Mouse (Mus musculus) stomach, postnatal 0 days (tissue): Measurements from ENCODE around the gene Slc22a7. TPM values are rescaled to one million over a fixed set of nuclear protein-coding genes. Genes with fewer than 3 reads are reported as not detected.

Experiments
- ATAC-seq: fragments of 200-750 bp; cut with Nextera tagmentation; 2 replicates; pipeline ENCODE4 v1.8.0; 2017; ENCODE audit not compliant: low FRiP score, low TSS enrichment
- DNase-seq: peaks from one replicate; pipeline ENCODE4 v3.0.0-alpha.2; 2016; ENCODE audit warnings: low spot score
- H3K27ac ChIP-seq: fragments of 300-500 bp; sonication (generic); replicated peaks from 2 replicates; pipeline ENCODE4 v1.5.1; 2014; ENCODE audit warnings: mild to moderate bottlenecking, control low read depth
- H3K27me3 ChIP-seq: fragments of 300-500 bp; sonication (generic); 2 replicates; pipeline ENCODE4 v1.6.1; 2014; ENCODE audit warnings: low read length; ENCODE audit not compliant: control insufficient read depth, insufficient read depth
- H3K36me3 ChIP-seq: fragments of 300-500 bp; sonication (generic); 2 replicates; pipeline ENCODE4 v1.6.1; 2014; ENCODE audit warnings: low read length, mixed read lengths; ENCODE audit not compliant: control insufficient read depth, insufficient read depth
- H3K4me1 ChIP-seq: fragments of 300-500 bp; sonication (generic); replicated peaks from 2 replicates; pipeline ENCODE4 v1.6.1; 2014; ENCODE audit warnings: antibody characterized with exemption; ENCODE audit not compliant: control insufficient read depth, insufficient read depth
- H3K4me2 ChIP-seq: fragments of 300-500 bp; sonication (generic); replicated peaks from 2 replicates; pipeline ENCODE4 v1.6.1; 2014; ENCODE audit warnings: low read depth, mild to moderate bottlenecking, control low read depth, moderate library complexity
- H3K4me3 ChIP-seq: fragments of 300-500 bp; sonication (generic); 2 replicates; pipeline ENCODE4 v1.5.1; 2014; ENCODE audit warnings: low read depth, low read length, control low read depth
- H3K9ac ChIP-seq: fragments of 300-500 bp; sonication (generic); 2 replicates; pipeline ENCODE4 v1.6.1; 2014; ENCODE audit warnings: mild to moderate bottlenecking, low read length, control low read depth, mixed read lengths
- H3K9me3 ChIP-seq: fragments of 300-500 bp; sonication (generic); 2 replicates; pipeline ENCODE4 v1.6.1; 2016; ENCODE audit warnings: low read length; ENCODE audit not compliant: control insufficient read depth
- CTCF ChIP-seq: IDR thresholded peaks from 2 replicates; pipeline ENCODE4 v1.5.1; 2016; ENCODE audit warnings: antibody characterized with exemption, low read depth, mild to moderate bottlenecking, moderate library complexity
- EP300 ChIP-seq: optimal IDR thresholded peaks from 2 replicates; pipeline ENCODE3; 2016; ENCODE audit warnings: antibody characterized with exemption
- WGBS: fragments of 180-500 bp; shearing (Covaris S2); extraction: QIAGEN DNeasy Blood & Tissue Kit; methylation state at CpG from one replicate; pipeline ENCODE4 v1.1.7; 2014; 5-methylcytosine and 5-hydroxymethylcytosine counted together
- polyA plus RNA-seq: library from polyadenylated mRNA; unstranded; fragments of >200 nt; fragmentation: Nextera tagmentation; extraction: Ambion mirVana; gene quantifications from 2 replicates; pipeline ENCODE4 v1.2.1, GENCODE M21; 2015

Gene Slc22a7
- polyA plus RNA-seq, 1 experiment from 2014 or later = not detected

DNA sequence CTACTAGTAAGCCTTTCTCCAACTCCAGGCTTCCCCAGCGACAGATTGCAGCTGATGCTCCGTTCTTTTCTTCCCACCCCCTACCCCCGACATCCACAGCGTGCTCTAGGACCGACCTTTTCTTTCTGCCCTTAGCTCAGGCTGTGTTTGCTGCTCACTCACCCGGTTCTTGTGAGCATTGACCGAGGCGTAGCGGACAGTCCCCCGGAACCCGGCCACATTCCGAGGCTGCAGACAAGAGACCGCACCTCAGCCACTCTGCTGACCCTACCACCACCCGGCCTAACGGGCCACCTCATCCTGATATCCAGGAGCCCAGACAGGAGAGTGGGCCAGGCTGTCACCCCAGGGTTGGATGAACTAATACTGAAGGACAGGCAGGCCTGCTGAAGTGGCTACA is 39.0 kb upstream of the Slc22a7 start:
- no peak for ATAC-seq
- Histone ChIP-seq H3K27ac (no peak overlapping the region), H3K4me3 (no peak overlapping the region), H3K9ac (no peak overlapping the region), H3K4me2 (no peak overlapping the region), H3K9me3 (no peaks in the 10 kb centered on the region), H3K4me1 (no peaks in the 10 kb centered on the region), H3K27me3 (no peaks in the 10 kb centered on the region), H3K36me3 (no peaks in the 10 kb centered on the region)
- no peak for DNase-seq
- WGBS = 81% methylated on average over 15 of the region's 15 CpGs
- TF ChIP-seq EP300 (no peak), CTCF (no peak)

- H3K4me3 ChIP-seq = no peak overlapping the region
- no peaks in the 10 kb centered on the region for H3K4me1 ChIP-seq
- no peak overlapping the region for H3K9ac ChIP-seq
- WGBS = 61% methylated on average over 8 of the region's 8 CpGs
- no peak for TF ChIP-seq CTCF
- no peak for TF ChIP-seq EP300
- H3K27ac ChIP-seq = no peak overlapping the region
- no peaks in the 10 kb centered on the region for H3K27me3 ChIP-seq
- DNase-seq = no peak
- H3K4me2 ChIP-seq = no peak overlapping the region
- ATAC-seq = no peak
- no peaks in the 10 kb centered on the region for H3K9me3 ChIP-seq
- no peaks in the 10 kb centered on the region for H3K36me3 ChIP-seq
These were observed 38.3 kb upstream of the Slc22a7 start for GRCm38 (mm10) chr17:46476601-46477000.

DNA sequence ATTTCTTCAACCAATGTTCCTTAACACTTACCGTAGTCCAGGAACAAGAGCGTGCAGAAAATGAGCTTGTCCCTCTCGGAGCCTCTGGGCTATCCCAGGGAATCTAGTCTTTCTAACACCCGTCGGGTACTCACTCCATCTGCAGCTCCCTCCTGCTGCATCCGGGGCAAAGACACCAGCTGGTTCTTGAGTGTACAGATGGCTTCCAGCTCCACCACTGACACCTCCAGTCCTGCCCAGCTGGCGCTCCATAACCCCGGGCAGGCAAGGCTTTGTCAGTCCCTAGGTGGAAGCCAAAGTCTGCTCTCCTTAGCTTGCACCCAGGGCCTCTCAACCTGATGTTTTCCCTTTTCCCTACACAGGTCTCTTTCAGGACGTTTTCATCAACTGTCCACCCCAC is 29.6 kb upstream of the Slc22a7 start:
- 67% methylated on average over 9 of the region's 9 CpGs for WGBS
- Histone ChIP-seq H3K27ac (no peak overlapping the region), H3K4me2 (no peak overlapping the region), H3K9me3 (no peaks in the 10 kb centered on the region), H3K27me3 (no peaks in the 10 kb centered on the region), H3K4me1 (no peaks in the 10 kb centered on the region), H3K9ac (no peak overlapping the region), H3K4me3 (no peak overlapping the region), H3K36me3 (no peaks in the 10 kb centered on the region)
- DNase-seq = no peak
- TF ChIP-seq CTCF (no peak), EP300 (no peak)
- ATAC-seq = no peak

DNA sequence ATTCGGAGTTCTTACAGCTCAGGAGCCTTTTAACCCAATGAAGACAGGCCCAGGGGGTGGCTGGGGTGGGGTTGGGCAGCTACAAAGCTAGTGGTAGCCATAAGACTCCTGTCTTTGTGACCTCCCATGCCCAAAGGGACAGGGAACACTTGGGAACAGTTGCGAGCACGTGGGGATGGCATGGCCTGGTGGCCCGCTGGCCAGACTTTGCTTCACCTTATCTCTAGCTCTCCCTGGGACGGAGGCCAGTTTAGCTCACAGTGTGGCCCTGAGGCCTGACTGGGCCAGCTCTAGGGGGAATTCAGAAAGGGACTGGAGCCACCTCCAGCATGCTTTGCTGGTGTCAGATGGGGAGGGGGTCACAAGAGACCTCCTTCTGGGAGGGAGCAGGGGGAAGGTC is 24.0 kb upstream of the Slc22a7 start:
- WGBS = 68% methylated on average over 5 of the region's 5 CpGs
- H3K27me3 ChIP-seq = no peaks in the 10 kb centered on the region

DNA sequence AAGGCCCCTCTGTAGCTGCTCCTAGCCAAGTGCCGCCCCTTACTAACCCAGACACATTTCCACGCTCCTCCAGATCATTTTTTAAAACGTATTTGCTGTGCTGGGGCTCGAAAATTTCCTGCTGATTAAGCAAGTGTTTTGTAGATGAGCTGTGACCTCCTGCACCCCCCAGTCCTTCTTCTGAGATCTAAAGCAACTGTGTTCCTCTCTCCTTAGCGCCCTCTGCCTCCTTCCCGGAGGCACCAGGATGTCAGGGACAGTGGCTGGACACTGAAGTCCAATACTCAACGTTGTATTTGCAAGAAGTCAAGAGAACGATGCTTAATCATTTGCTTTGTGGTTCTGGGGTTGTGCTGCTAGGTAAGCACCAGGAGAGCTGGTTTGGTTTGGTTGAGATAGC is 23.1 kb upstream of the Slc22a7 start:
- ATAC-seq (no peak), DNase-seq (no peak)
- H3K4me3 ChIP-seq = peak overlapping the region; percentile 31; the same call in 1 of the 2 replicates
- H3K36me3 ChIP-seq = no peaks in the 10 kb centered on the region
- 15% methylated on average over 8 of the region's 8 CpGs for WGBS
- H3K27ac ChIP-seq = no peak overlapping the region
- H3K27me3 ChIP-seq = no peaks in the 10 kb centered on the region; the same call in 1 of the 2 replicates
- TF ChIP-seq EP300 = no peak
- peak; percentile 48 for TF ChIP-seq CTCF
- no peaks in the 10 kb centered on the region for H3K4me1 ChIP-seq
- H3K4me2 ChIP-seq = peak overlapping the region; percentile 56
- H3K9ac ChIP-seq = no peak overlapping the region
- no peaks in the 10 kb centered on the region for H3K9me3 ChIP-seq

More for the DNA sequence above, 24.0 kb upstream of the Slc22a7 start:
- Histone ChIP-seq H3K4me1 (no peaks in the 10 kb centered on the region), H3K9me3 (no peaks in the 10 kb centered on the region), H3K36me3 (no peaks in the 10 kb centered on the region), H3K4me2 (no peak overlapping the region), H3K27ac (no peak overlapping the region), H3K9ac (no peak overlapping the region), H3K4me3 (no peak overlapping the region)
- no peak for DNase-seq
- TF ChIP-seq EP300 (no peak), CTCF (no peak)
- no peak for ATAC-seq

GRCm38 (mm10) chr17:46460673-46461072 is 22.4 kb upstream of the Slc22a7 start:
- ATAC-seq (no peak), DNase-seq (no peak)
- Histone ChIP-seq H3K9ac (no peak overlapping the region), H3K27me3 (no peaks in the 10 kb centered on the region; the same call in 1 of the 2 replicates), H3K4me1 (no peaks in the 10 kb centered on the region), H3K4me2 (peak overlapping the region; percentile 56), H3K27ac (no peak overlapping the region), H3K4me3 (peak overlapping the region; percentile 31), H3K9me3 (no peaks in the 10 kb centered on the region), H3K36me3 (no peaks in the 10 kb centered on the region)
- TF ChIP-seq CTCF = no peak
- TF ChIP-seq EP300 = no peak
- under 1% methylated on average over 32 of the region's 32 CpGs for WGBS
